Mouse (Mus musculus): ENCODE measurements around the gene Myh7b. TPM values are rescaled to one million over a fixed set of nuclear protein-coding genes. Genes with fewer than 3 reads are reported as not detected.

The Myh7b gene
- polyA plus RNA-seq (2012; rRNA removed): 0.47 and 0.51 TPM in 2 replicates

DNA sequence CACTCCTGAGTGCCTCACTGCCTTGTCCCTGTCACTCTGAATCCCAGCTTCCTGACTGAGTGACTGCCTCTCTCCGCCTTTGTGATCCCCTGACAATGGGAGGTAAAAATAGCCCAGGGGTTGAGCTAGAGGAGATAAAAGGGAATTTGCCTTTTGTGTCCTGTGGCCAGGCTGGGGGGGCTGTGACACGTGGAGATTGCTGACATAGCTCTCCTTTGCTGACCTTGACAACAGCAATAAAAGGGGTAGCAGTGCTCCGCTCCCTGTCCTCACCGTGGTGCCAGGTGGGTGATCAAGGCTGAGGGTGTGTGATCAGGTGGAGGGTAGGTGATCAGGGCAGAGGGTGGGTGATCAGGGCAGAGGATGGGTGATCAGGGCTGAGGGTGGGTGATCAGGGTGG, at the start of gene Myh7b:
Gene Myh7b, plus strand, starts transcription at position 235 of the 400 bp plus-strand sequence.
- Histone ChIP-seq H3K36me3 (ENCODE audit: control insufficient read depth, insufficient read depth, low read length) (no peaks in the 10 kb centered on the region), H3K4me3 (ENCODE audit: low read depth, low read length) (no peak within 1 kb of the TSS), H3K27me3 (ENCODE audit: control insufficient read depth, insufficient read depth, low read length) (no peaks in the 10 kb centered on the region), H3K27ac (ENCODE audit: insufficient read depth, low read depth, low read length) (no peak within 1 kb of the TSS), H3K4me1 (ENCODE audit: control insufficient read depth, insufficient read depth, insufficient read length, low read length) (peaks cover 6% of the 10 kb centered on the region; the same call in 1 of the 2 replicates)
- no peak for TF ChIP-seq POLR2A (IDR thresholded peaks at IDR 0.05; ENCODE audit: low read depth, low read length)
- no peak for TF ChIP-seq CTCF (IDR thresholded peaks at IDR 0.05; ENCODE audit: extremely low read depth, insufficient read length, insufficient replicate concordance, low read depth, low read length)
- 54% methylated on average over 4 of the region's 4 CpGs for WGBS

GRCm38 (mm10) chr2:155562209-155562608, 48.8 kb upstream of the Myh7b start:
- Histone ChIP-seq H3K27ac (ENCODE audit: insufficient read depth, low read depth, low read length) (no peak overlapping the region), H3K36me3 (ENCODE audit: control insufficient read depth, insufficient read depth, low read length) (peaks cover 53% of the 10 kb centered on the region), H3K4me3 (ENCODE audit: low read depth, low read length) (no peak overlapping the region), H3K27me3 (ENCODE audit: control insufficient read depth, insufficient read depth, low read length) (no peaks in the 10 kb centered on the region), H3K4me1 (ENCODE audit: control insufficient read depth, insufficient read depth, insufficient read length, low read length) (no peaks in the 10 kb centered on the region)
- WGBS: 43% methylated on average over 1 of the region's 1 CpGs
- TF ChIP-seq POLR2A (IDR thresholded peaks at IDR 0.05; ENCODE audit: low read depth, low read length): no peak
- TF ChIP-seq CTCF (IDR thresholded peaks at IDR 0.05; ENCODE audit: extremely low read depth, insufficient read length, insufficient replicate concordance, low read depth, low read length): no peak

DNA sequence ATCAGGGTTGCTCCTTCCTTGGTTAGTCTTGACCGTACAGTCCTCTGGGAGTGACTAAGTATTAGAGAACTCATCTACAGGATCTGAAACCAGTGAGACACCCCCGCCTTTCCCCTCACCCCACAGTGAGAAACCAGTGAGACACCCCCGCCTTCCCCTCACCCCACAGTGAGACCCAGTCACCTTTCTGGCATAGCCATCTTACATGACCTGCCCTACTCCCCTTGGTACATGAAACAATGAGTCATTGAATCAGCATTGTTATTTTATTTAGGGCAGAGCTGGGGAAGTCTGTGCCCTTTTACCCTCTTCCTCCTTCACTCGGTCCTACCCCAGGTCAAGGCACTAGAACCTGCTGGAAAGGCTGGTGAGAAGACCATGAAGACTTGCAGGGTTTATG, 48.1 kb upstream of the Myh7b start:
- 64% methylated on average over 4 of the region's 4 CpGs for WGBS
- H3K4me3 ChIP-seq (ENCODE audit: low read depth, low read length): no peak overlapping the region
- no peak overlapping the region for H3K27ac ChIP-seq (ENCODE audit: insufficient read depth, low read depth, low read length)
- TF ChIP-seq CTCF (IDR thresholded peaks at IDR 0.05; ENCODE audit: extremely low read depth, insufficient read length, insufficient replicate concordance, low read depth, low read length) (no peak), POLR2A (IDR thresholded peaks at IDR 0.05; ENCODE audit: low read depth, low read length) (no peak)
- H3K36me3 ChIP-seq (ENCODE audit: control insufficient read depth, insufficient read depth, low read length): peaks cover 58% of the 10 kb centered on the region
- no peaks in the 10 kb centered on the region for H3K4me1 ChIP-seq (ENCODE audit: control insufficient read depth, insufficient read depth, insufficient read length, low read length)
- no peaks in the 10 kb centered on the region for H3K27me3 ChIP-seq (ENCODE audit: control insufficient read depth, insufficient read depth, low read length)

- H3K27ac ChIP-seq (ENCODE audit: insufficient read depth, low read depth, low read length): no peak overlapping the region
- WGBS: 67% methylated on average over 5 of the region's 5 CpGs
- TF ChIP-seq POLR2A (IDR thresholded peaks at IDR 0.05; ENCODE audit: low read depth, low read length) (no peak), CTCF (IDR thresholded peaks at IDR 0.05; ENCODE audit: extremely low read depth, insufficient read length, insufficient replicate concordance, low read depth, low read length) (no peak)
Observed at GRCm38 (mm10) chr2:155567751-155568150, 43.3 kb upstream of the Myh7b start.

DNA sequence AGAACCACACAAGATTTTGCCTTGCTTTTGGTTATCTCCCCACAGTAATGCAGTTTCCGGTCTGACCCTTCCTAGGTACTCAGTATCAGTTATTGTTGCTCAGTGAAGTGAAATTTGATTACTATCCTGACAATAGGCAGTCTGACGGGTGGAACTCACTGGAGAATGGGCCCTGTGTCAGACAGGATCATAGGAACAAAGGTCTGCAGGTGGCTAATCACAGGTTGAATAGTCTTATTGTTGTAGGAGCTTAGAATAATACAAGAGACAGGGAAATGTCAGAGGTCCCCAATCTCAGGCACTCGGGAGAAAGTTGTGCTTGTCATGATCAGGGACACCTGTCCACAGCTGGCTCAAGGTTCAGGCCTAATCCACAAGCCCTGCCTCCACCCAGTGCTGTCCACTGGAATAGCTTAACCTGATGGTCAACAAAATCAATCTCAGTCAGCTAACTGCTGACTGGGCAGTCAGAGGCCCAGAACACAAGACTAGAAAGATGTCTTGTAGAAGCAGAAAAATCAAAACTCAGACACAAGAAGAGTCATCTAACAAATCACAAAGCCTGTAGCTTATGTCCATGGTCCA, 41.7 kb upstream of the Myh7b start:
- WGBS: 27% methylated on average over 3 of the region's 3 CpGs
- Histone ChIP-seq H3K4me3 (ENCODE audit: low read depth, low read length) (no peak overlapping the region), H3K27me3 (ENCODE audit: control insufficient read depth, insufficient read depth, low read length) (no peaks in the 10 kb centered on the region), H3K27ac (ENCODE audit: insufficient read depth, low read depth, low read length) (peak overlapping the region; percentile 64), H3K36me3 (ENCODE audit: control insufficient read depth, insufficient read depth, low read length) (peaks cover 46% of the 10 kb centered on the region), H3K4me1 (ENCODE audit: control insufficient read depth, insufficient read depth, insufficient read length, low read length) (peaks cover 9% of the 10 kb centered on the region)
- no peak for TF ChIP-seq CTCF (IDR thresholded peaks at IDR 0.05; ENCODE audit: extremely low read depth, insufficient read length, insufficient replicate concordance, low read depth, low read length)
- no peak for TF ChIP-seq POLR2A (IDR thresholded peaks at IDR 0.05; ENCODE audit: low read depth, low read length)

More at GRCm38 (mm10) chr2:155567751-155568150, 43.3 kb upstream of the Myh7b start:
- no peaks in the 10 kb centered on the region for H3K27me3 ChIP-seq (ENCODE audit: control insufficient read depth, insufficient read depth, low read length)
- H3K4me1 ChIP-seq (ENCODE audit: control insufficient read depth, insufficient read depth, insufficient read length, low read length): peaks cover 9% of the 10 kb centered on the region
- H3K4me3 ChIP-seq (ENCODE audit: low read depth, low read length): no peak overlapping the region
- peaks cover 56% of the 10 kb centered on the region for H3K36me3 ChIP-seq (ENCODE audit: control insufficient read depth, insufficient read depth, low read length)

DNA sequence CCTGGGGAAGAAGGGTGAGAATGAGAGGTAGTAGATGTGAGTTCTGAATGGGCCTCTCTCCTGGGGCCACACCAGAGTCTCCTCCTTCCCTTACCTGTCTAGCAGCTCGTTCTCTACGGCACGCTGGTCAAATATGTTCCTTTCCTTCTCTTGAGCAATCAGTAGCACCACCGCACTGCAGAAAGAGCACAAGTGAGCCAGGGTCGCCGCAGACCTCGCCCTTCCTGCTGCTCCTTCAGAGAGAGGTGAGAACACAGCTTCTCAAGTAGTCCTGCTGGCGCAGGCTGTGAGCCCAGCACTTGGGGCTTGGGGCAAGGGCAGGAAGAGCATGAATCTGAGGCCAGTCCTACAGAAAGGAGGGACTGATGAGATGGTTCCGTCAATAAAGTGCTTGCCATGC, 38.0 kb upstream of the Myh7b start:
- 89% methylated on average over 9 of the region's 9 CpGs for WGBS
- peaks cover 43% of the 10 kb centered on the region for H3K36me3 ChIP-seq (ENCODE audit: control insufficient read depth, insufficient read depth, low read length)
- no peak overlapping the region for H3K27ac ChIP-seq (ENCODE audit: insufficient read depth, low read depth, low read length)
- no peak for TF ChIP-seq CTCF (IDR thresholded peaks at IDR 0.05; ENCODE audit: extremely low read depth, insufficient read length, insufficient replicate concordance, low read depth, low read length)
- TF ChIP-seq POLR2A (IDR thresholded peaks at IDR 0.05; ENCODE audit: low read depth, low read length): no peak
- H3K4me3 ChIP-seq (ENCODE audit: low read depth, low read length): no peak overlapping the region
- peaks cover 14% of the 10 kb centered on the region for H3K4me1 ChIP-seq (ENCODE audit: control insufficient read depth, insufficient read depth, insufficient read length, low read length)
- H3K27me3 ChIP-seq (ENCODE audit: control insufficient read depth, insufficient read depth, low read length): no peaks in the 10 kb centered on the region

DNA sequence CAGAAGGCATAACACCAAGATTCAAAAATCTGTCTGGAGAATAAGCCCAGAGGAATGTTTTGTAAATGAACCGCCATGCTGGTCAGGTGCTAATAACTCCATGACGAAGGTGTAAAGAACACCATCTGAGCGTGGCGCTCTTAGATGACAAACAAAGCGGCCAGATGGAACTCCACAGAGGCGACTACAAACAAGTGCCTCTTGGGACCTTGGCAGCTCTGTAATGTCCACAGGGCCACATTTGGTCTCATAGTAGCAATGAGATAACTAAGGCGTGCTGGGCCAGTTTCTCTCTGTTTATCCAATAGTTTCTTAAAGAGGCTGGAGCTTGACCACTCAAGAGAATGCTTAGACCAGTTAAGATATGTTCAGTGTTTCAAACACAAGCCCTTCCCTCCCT, 37.0 kb upstream of the Myh7b start:
- no peaks in the 10 kb centered on the region for H3K27me3 ChIP-seq (ENCODE audit: control insufficient read depth, insufficient read depth, low read length)
- H3K4me1 ChIP-seq (ENCODE audit: control insufficient read depth, insufficient read depth, insufficient read length, low read length): peaks cover 14% of the 10 kb centered on the region
- no peak overlapping the region for H3K4me3 ChIP-seq (ENCODE audit: low read depth, low read length)
- 94% methylated on average over 7 of the region's 7 CpGs for WGBS
- peaks cover 46% of the 10 kb centered on the region for H3K36me3 ChIP-seq (ENCODE audit: control insufficient read depth, insufficient read depth, low read length)
- H3K27ac ChIP-seq (ENCODE audit: insufficient read depth, low read depth, low read length): 0 out of 2 replicates have a peak overlapping the region, but pooled peaks have one; percentile 29
- TF ChIP-seq POLR2A (IDR thresholded peaks at IDR 0.05; ENCODE audit: low read depth, low read length) (no peak), CTCF (IDR thresholded peaks at IDR 0.05; ENCODE audit: extremely low read depth, insufficient read length, insufficient replicate concordance, low read depth, low read length) (no peak)

Data from small intestine, adult 2 months (tissue).